Mouse (Mus musculus) stomach, postnatal 0 days (tissue): ENCODE results near the gene Myom1. TPM values are rescaled to one million over a fixed set of nuclear protein-coding genes. Genes with fewer than 3 reads are reported as not detected.

ENCODE experiments used
- ATAC-seq: fragments of 200-750 bp; cut with Nextera tagmentation; 2 replicates; pipeline ENCODE4 v1.8.0; 2017; ENCODE audit not compliant: low FRiP score, low TSS enrichment
- DNase-seq: peaks from one replicate; pipeline ENCODE4 v3.0.0-alpha.2; 2016; ENCODE audit warnings: low spot score
- H3K27ac ChIP-seq: fragments of 300-500 bp; sonication (generic); replicated peaks from 2 replicates; pipeline ENCODE4 v1.5.1; 2014; ENCODE audit warnings: mild to moderate bottlenecking, control low read depth
- H3K27me3 ChIP-seq: fragments of 300-500 bp; sonication (generic); 2 replicates; pipeline ENCODE4 v1.6.1; 2014; ENCODE audit warnings: low read length; ENCODE audit not compliant: control insufficient read depth, insufficient read depth
- H3K36me3 ChIP-seq: fragments of 300-500 bp; sonication (generic); 2 replicates; pipeline ENCODE4 v1.6.1; 2014; ENCODE audit warnings: low read length, mixed read lengths; ENCODE audit not compliant: control insufficient read depth, insufficient read depth
- H3K4me1 ChIP-seq: fragments of 300-500 bp; sonication (generic); replicated peaks from 2 replicates; pipeline ENCODE4 v1.6.1; 2014; ENCODE audit warnings: antibody characterized with exemption; ENCODE audit not compliant: control insufficient read depth, insufficient read depth
- H3K4me2 ChIP-seq: fragments of 300-500 bp; sonication (generic); replicated peaks from 2 replicates; pipeline ENCODE4 v1.6.1; 2014; ENCODE audit warnings: low read depth, mild to moderate bottlenecking, control low read depth, moderate library complexity
- H3K4me3 ChIP-seq: fragments of 300-500 bp; sonication (generic); 2 replicates; pipeline ENCODE4 v1.5.1; 2014; ENCODE audit warnings: low read depth, low read length, control low read depth
- H3K9ac ChIP-seq: fragments of 300-500 bp; sonication (generic); 2 replicates; pipeline ENCODE4 v1.6.1; 2014; ENCODE audit warnings: mild to moderate bottlenecking, low read length, control low read depth, mixed read lengths
- H3K9me3 ChIP-seq: fragments of 300-500 bp; sonication (generic); 2 replicates; pipeline ENCODE4 v1.6.1; 2016; ENCODE audit warnings: low read length; ENCODE audit not compliant: control insufficient read depth
- CTCF ChIP-seq: IDR thresholded peaks from 2 replicates; pipeline ENCODE4 v1.5.1; 2016; ENCODE audit warnings: antibody characterized with exemption, low read depth, mild to moderate bottlenecking, moderate library complexity
- EP300 ChIP-seq: optimal IDR thresholded peaks from 2 replicates; pipeline ENCODE3; 2016; ENCODE audit warnings: antibody characterized with exemption
- WGBS: fragments of 180-500 bp; shearing (Covaris S2); extraction: QIAGEN DNeasy Blood & Tissue Kit; methylation state at CpG from one replicate; pipeline ENCODE4 v1.1.7; 2014; 5-methylcytosine and 5-hydroxymethylcytosine counted together
- polyA plus RNA-seq: library from polyadenylated mRNA; unstranded; fragments of >200 nt; fragmentation: Nextera tagmentation; extraction: Ambion mirVana; gene quantifications from 2 replicates; pipeline ENCODE4 v1.2.1, GENCODE M21; 2015

Myom1 gene
- polyA plus RNA-seq, 1 experiment from 2014 or later, result 9.8 TPM

DNA sequence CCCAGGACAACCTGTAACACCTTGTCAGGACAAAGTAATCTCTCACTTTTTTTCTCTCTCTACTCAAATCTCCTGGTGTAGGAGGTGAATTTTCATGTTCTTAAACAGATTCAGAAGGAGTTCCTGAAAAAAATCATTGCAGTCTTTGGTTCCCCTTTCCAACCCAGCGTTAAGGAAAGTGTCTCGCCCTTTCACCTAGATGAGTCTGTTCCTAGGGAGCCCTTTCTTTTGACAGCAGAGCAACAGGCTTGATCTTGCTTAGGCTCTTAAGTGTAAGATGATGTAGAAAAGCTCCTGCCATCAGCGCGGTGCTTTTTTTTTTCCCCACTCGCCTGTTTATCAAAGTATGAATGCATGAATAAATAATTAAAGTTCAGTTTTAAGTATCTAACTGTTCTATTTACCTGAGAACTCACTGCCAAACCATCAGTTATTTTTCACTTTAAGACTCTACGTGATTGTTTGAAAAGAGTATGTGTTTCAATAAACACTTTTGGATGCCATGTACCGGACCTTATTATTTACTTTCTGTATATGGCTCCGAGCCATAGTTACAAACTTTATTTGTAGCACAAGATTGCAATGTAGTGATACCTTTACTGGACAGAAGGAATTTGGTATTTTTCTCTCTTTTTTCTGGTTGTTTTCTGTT lies 94.2 kb downstream of the Myom1 start:
- Histone ChIP-seq H3K27me3 (no peaks in the 10 kb centered on the region), H3K9me3 (no peaks in the 10 kb centered on the region), H3K4me1 (peaks cover 3% of the 10 kb centered on the region; the same call in 1 of the 2 replicates), H3K27ac (peak overlapping the region; percentile 8), H3K36me3 (no peaks in the 10 kb centered on the region), H3K4me3 (no peak overlapping the region), H3K4me2 (no peak overlapping the region), H3K9ac (no peak overlapping the region)
- TF ChIP-seq CTCF, result no peak
- TF ChIP-seq EP300, result no peak
- ATAC-seq, result no peak; the same call in 1 of the 2 replicates
- WGBS, result 52% methylated on average over 8 of the region's 8 CpGs
- DNase-seq, result no peak

DNA sequence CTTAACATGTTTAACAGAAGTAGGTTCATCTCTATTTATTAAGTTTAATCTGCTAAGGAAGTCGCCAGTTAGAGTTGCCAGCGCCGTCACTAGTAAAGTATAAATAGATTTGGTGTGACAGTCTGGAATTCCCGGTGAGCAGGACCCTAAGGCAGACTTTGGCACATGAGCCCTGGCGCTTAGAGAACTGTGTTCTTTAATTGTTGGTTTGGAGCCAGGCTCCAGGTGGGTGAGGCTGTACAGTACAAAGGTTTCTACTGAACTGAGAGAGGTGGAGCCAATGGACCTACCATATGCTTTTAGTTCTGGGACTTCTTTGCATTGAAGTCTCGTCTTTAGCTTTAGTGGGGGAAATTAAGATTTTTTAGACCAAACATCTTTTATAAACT lies 94.8 kb downstream of the Myom1 start:
- no peaks in the 10 kb centered on the region for H3K27me3 ChIP-seq

DNA sequence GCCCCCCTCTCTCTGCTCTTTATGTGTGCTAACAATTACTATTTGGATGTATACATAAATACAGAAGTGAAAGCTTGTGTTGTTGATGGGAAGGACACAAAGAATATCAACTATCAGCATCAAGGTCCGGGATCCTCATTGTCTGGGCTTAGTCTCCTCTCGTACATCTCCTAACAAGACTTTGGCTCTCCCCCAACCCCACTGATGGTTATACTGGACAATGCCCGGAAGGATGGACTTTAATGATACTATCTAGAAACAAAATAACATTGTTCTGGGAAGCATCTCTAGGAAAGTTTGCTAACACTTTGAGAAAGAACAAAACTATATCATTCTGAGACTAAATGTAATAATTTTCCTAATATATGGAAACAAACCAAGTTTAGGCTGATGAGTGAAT lies 96.2 kb downstream of the Myom1 start:
- DNase-seq, result no peak
- no peaks in the 10 kb centered on the region for H3K27me3 ChIP-seq
- H3K4me1 ChIP-seq, result peaks cover 3% of the 10 kb centered on the region; the same call in 1 of the 2 replicates
- H3K4me3 ChIP-seq, result no peak overlapping the region
- H3K9me3 ChIP-seq, result no peaks in the 10 kb centered on the region
- no peak overlapping the region for H3K9ac ChIP-seq
- H3K4me2 ChIP-seq, result no peak overlapping the region
- no peak for ATAC-seq
- H3K27ac ChIP-seq, result no peak overlapping the region
- 80% methylated on average over 3 of the region's 3 CpGs for WGBS
- TF ChIP-seq CTCF (no peak), EP300 (no peak)
- H3K36me3 ChIP-seq, result no peaks in the 10 kb centered on the region

More for the DNA sequence above, 94.8 kb downstream of the Myom1 start:
- no peaks in the 10 kb centered on the region for H3K36me3 ChIP-seq
- H3K4me1 ChIP-seq, result peaks cover 3% of the 10 kb centered on the region; the same call in 1 of the 2 replicates
- WGBS, result 38% methylated on average over 6 of the region's 6 CpGs
- H3K4me2 ChIP-seq, result no peak overlapping the region
- TF ChIP-seq EP300 (no peak), CTCF (no peak)
- H3K27ac ChIP-seq, result peak overlapping the region; percentile 8
- ATAC-seq, result peak; percentile 85
- H3K9me3 ChIP-seq, result no peaks in the 10 kb centered on the region
- peak; percentile 50 for DNase-seq
- H3K4me3 ChIP-seq, result no peak overlapping the region
- no peak overlapping the region for H3K9ac ChIP-seq

- Histone ChIP-seq H3K4me2 (no peak overlapping the region), H3K27me3 (no peaks in the 10 kb centered on the region), H3K4me1 (no peaks in the 10 kb centered on the region), H3K9me3 (no peaks in the 10 kb centered on the region), H3K36me3 (no peaks in the 10 kb centered on the region), H3K4me3 (no peak overlapping the region), H3K27ac (peak overlapping the region; percentile 53), H3K9ac (no peak overlapping the region)
- ATAC-seq, result peak; percentile 67
- TF ChIP-seq EP300 (no peak), CTCF (no peak)
- no peak for DNase-seq
- 25% methylated on average over 17 of the region's 17 CpGs for WGBS
These were observed 100.4 kb downstream of the Myom1 start for GRCm38 (mm10) chr17:71102571-71103551.

DNA sequence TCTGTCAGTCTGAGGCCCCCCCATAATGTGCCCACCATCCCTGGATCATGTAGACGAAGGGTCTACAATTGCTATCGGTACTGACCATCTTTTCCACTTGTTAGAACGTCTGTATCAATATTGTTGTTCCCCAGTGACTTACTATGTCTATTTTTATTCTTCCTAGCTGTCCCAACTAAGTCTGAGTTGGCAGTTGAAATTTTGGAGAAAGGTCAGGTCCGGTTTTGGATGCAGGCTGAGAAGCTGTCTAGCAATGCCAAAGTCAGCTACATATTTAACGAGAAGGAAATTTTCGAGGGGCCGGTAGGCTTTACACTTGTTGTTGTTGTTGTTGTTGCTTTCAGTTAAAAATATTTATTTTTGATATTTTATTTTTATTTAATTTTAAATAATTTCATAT lies 102.9 kb downstream of the Myom1 start:
- TF ChIP-seq CTCF (no peak), EP300 (no peak)
- Histone ChIP-seq H3K9me3 (no peaks in the 10 kb centered on the region), H3K36me3 (no peaks in the 10 kb centered on the region), H3K9ac (no peak overlapping the region), H3K27me3 (no peaks in the 10 kb centered on the region), H3K4me2 (no peak overlapping the region), H3K4me1 (no peaks in the 10 kb centered on the region), H3K27ac (no peak overlapping the region), H3K4me3 (no peak overlapping the region)
- ATAC-seq (no peak), DNase-seq (no peak)
- WGBS, result 91% methylated on average over 7 of the region's 7 CpGs
